Mouse (Mus musculus) WW6 (cell line): ENCODE measurements around the gene Eloa.

Source experiments
- DNase-seq: peaks from one replicate; pipeline ENCODE4 v3.0.0-alpha.2; 2013; ENCODE audit warnings: low read depth, low spot score

Eloa gene

GRCm38 (mm10) chr4:136030968-136031909 is 9.7 kb upstream of the Eloa start:
- no peak for DNase-seq

- DNase-seq = no peak
Observed at GRCm38 (mm10) chr4:136028689-136029088, 7.1 kb upstream of the Eloa start.

GRCm38 (mm10) chr4:136028132-136028564 is 6.6 kb upstream of the Eloa start:
- DNase-seq = no peak

- no peak for DNase-seq
Observed at GRCm38 (mm10) chr4:136027416-136028131, 6.0 kb upstream of the Eloa start.

- DNase-seq = no peak
Observed at GRCm38 (mm10) chr4:136025350-136025749, 3.8 kb upstream of the Eloa start.

GRCm38 (mm10) chr4:136022924-136023323 is 1.4 kb upstream of the Eloa start:
- no peak for DNase-seq

- no peak for DNase-seq
Observed at GRCm38 (mm10) chr4:136020743-136021548, 617 bp downstream of the Eloa start.

GRCm38 (mm10) chr4:136016059-136016602 is 5.4 kb downstream of the Eloa start:
- DNase-seq = no peak

GRCm38 (mm10) chr4:136010586-136010985 is 11.0 kb downstream of the Eloa start:
- DNase-seq = no peak

GRCm38 (mm10) chr4:136008782-136009447 is 12.6 kb downstream of the Eloa start:
- no peak for DNase-seq

- DNase-seq = no peak
Observed at GRCm38 (mm10) chr4:136006821-136007220, 14.7 kb downstream of the Eloa start.

GRCm38 (mm10) chr4:136004921-136005320 is 16.6 kb downstream of the Eloa start:
- DNase-seq = no peak

GRCm38 (mm10) chr4:136004107-136004675 is 17.4 kb downstream of the Eloa start:
- no peak for DNase-seq

- no peak for DNase-seq
Observed at GRCm38 (mm10) chr4:135995118-135995517, 26.4 kb downstream of the Eloa start.

GRCm38 (mm10) chr4:135993941-135994340 is 27.6 kb downstream of the Eloa start:
- DNase-seq = no peak

- no peak for DNase-seq
Observed at GRCm38 (mm10) chr4:135987714-135988113, 33.8 kb downstream of the Eloa start.

GRCm38 (mm10) chr4:135986943-135987710 is 34.4 kb downstream of the Eloa start, which contains the start of gene Pithd1:
Pithd1 (minus strand) TSS chr4:135987264.
- peak; percentile 78 for DNase-seq

- DNase-seq = no peak
Observed at GRCm38 (mm10) chr4:135986301-135986942, 35.1 kb downstream of the Eloa start.

- DNase-seq = no peak
Observed at GRCm38 (mm10) chr4:135985769-135986168, 35.8 kb downstream of the Eloa start.
